Mouse (Mus musculus): ENCODE results near the gene Dnajb4. TPM values are rescaled to one million over a fixed set of nuclear protein-coding genes. Genes with fewer than 3 reads are reported as not detected.
"Not testable (repeated sequence)": the region's sequence is repeated elsewhere in the genome, so short reads cannot be mapped to it uniquely, and the experiment has no call there.

Dnajb4 gene
- polyA plus RNA-seq (2015; fragmentation: Nextera tagmentation; extraction: Ambion mirVana): 49.1 and 57.7 TPM in 2 replicates

DNA sequence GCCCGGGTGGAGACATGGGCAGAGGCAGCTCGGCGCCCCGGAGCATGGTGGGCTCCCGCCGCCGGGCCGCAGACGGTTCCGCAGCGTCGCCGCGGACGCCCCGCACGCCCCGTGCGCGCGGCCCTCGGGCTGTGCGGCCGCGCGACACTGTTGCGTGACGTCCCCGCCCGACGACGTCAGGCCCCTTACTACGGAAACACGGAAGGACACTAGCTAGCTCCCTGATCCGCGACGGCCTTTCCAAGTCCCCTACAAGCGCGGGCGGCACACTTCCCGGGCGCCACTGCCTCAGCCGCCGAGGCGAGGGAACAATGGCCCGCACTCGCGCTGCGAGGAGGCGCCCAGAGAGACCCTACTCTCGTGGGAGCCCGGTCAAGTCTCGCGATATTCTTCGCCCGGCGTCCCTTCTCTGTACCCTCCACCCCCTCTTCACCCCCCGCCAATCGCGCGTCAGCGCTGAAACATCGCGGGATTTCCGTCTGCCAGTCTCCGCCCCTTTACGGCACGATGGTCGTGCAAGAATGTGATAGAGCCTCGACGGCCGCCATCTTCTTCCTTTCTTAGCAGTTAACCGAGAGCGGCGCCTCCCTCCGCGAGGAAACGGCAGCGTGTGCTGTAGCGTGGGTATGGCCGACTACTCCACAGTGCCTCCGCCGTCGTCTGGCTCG, at the start of gene Dnajb4, which contains the start of gene Fubp1:
Gene Dnajb4 (minus strand): TSS at position 336 of the 668 bp plus-strand sequence.
Gene Fubp1 (plus strand): TSS at position 456 of the 668 bp plus-strand sequence.
- under 1% methylated on average over 85 of the region's 85 CpGs for WGBS
- Histone ChIP-seq H3K36me3 (ENCODE audit: control insufficient read depth, insufficient read depth) (no peaks in the 10 kb centered on the region; the same call in 1 of the 2 replicates), H3K27ac (ENCODE audit: low read length) (peak within 1 kb of the TSS; percentile 100), H3K9me3 (replicated peaks; ENCODE audit: control insufficient read depth, low read length) (no peaks in the 10 kb centered on the region), H3K4me1 (ENCODE audit: control insufficient read depth, insufficient read depth, low read length) (peaks cover 25% of the 10 kb centered on the region), H3K4me3 (ENCODE audit: low read length) (peak within 1 kb of the TSS; percentile 74), H3K4me2 (ENCODE audit: low read depth, low read length) (peak within 1 kb of the TSS; percentile 86), H3K27me3 (ENCODE audit: control insufficient read depth, insufficient read depth, low read length) (no peaks in the 10 kb centered on the region), H3K9ac (ENCODE audit: low read length) (peak within 1 kb of the TSS; percentile 100)
- ATAC-seq (replicated peaks; ENCODE audit: extremely low read depth, insufficient read depth, low FRiP score): peak; percentile 96

DNA sequence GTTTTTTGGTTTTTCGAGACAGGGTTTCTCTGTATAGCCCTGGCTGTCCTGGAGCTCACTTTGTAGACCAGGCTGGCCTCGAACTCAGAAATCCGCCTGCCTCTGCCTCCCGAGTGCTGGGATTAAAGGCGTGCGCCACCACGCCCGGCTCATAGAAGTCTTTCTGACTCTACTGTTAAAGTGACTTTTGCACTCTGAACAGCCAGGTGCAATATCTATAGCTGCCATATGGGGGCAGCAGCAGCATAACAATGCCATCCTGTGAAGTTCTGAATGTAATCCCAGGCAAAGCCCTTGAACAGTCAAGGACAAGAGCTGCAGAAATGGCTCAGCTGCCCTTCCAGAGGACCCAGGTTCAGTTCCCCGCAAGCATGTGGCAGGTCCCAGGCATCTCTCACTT, 49.3 kb upstream of the Dnajb4 start:
- H3K4me2 ChIP-seq (ENCODE audit: low read depth, low read length): peak overlapping the region; percentile 77
- WGBS: 22% methylated on average over 7 of the region's 9 CpGs
- not testable (repeated sequence) for H3K36me3 ChIP-seq (ENCODE audit: control insufficient read depth, insufficient read depth); H3K9me3 ChIP-seq (replicated peaks; ENCODE audit: control insufficient read depth, low read length); H3K27me3 ChIP-seq (ENCODE audit: control insufficient read depth, insufficient read depth, low read length)
- H3K4me1 ChIP-seq (ENCODE audit: control insufficient read depth, insufficient read depth, low read length): peaks cover 36% of the 10 kb centered on the region
- peak; percentile 50 for ATAC-seq (replicated peaks; ENCODE audit: extremely low read depth, insufficient read depth, low FRiP score)
- H3K4me3 ChIP-seq (ENCODE audit: low read length): peak overlapping the region; percentile 29
- H3K27ac ChIP-seq (ENCODE audit: low read length): peak overlapping the region; percentile 81
- H3K9ac ChIP-seq (ENCODE audit: low read length): peak overlapping the region; percentile 69

- ATAC-seq (replicated peaks; ENCODE audit: extremely low read depth, insufficient read depth, low FRiP score): no peak
- peak overlapping the region; percentile 18; the same call in 1 of the 2 replicates for H3K4me2 ChIP-seq (ENCODE audit: low read depth, low read length)
Measured at GRCm38 (mm10) chr3:152257528-152257927, 47.4 kb upstream of the Dnajb4 start.

GRCm38 (mm10) chr3:152250487-152250886, 40.4 kb upstream of the Dnajb4 start:
- no peak overlapping the region for H3K27ac ChIP-seq (ENCODE audit: low read length)
- 66% methylated on average over 1 of the region's 1 CpGs for WGBS
- no peaks in the 10 kb centered on the region for H3K27me3 ChIP-seq (ENCODE audit: control insufficient read depth, insufficient read depth, low read length)
- H3K4me1 ChIP-seq (ENCODE audit: control insufficient read depth, insufficient read depth, low read length): no peaks in the 10 kb centered on the region
- H3K4me3 ChIP-seq (ENCODE audit: low read length): no peak overlapping the region
- ATAC-seq (replicated peaks; ENCODE audit: extremely low read depth, insufficient read depth, low FRiP score): no peak
- H3K36me3 ChIP-seq (ENCODE audit: control insufficient read depth, insufficient read depth): peaks cover 34% of the 10 kb centered on the region
- no peak overlapping the region for H3K4me2 ChIP-seq (ENCODE audit: low read depth, low read length)
- H3K9ac ChIP-seq (ENCODE audit: low read length): no peak overlapping the region
- H3K9me3 ChIP-seq (replicated peaks; ENCODE audit: control insufficient read depth, low read length): no peaks in the 10 kb centered on the region

More at GRCm38 (mm10) chr3:152257528-152257927, 47.4 kb upstream of the Dnajb4 start:
- 80% methylated on average over 3 of the region's 3 CpGs for WGBS
- H3K27me3 ChIP-seq (ENCODE audit: control insufficient read depth, insufficient read depth, low read length): no peaks in the 10 kb centered on the region
- H3K36me3 ChIP-seq (ENCODE audit: control insufficient read depth, insufficient read depth): peaks cover 10% of the 10 kb centered on the region
- no peak overlapping the region for H3K4me3 ChIP-seq (ENCODE audit: low read length)
- no peak overlapping the region for H3K27ac ChIP-seq (ENCODE audit: low read length)
- H3K4me1 ChIP-seq (ENCODE audit: control insufficient read depth, insufficient read depth, low read length): peaks cover 36% of the 10 kb centered on the region
- no peaks in the 10 kb centered on the region for H3K9me3 ChIP-seq (replicated peaks; ENCODE audit: control insufficient read depth, low read length)
- 0 out of 2 replicates have a peak overlapping the region, but pooled peaks have one; percentile 5 for H3K9ac ChIP-seq (ENCODE audit: low read length)

GRCm38 (mm10) chr3:152247708-152248107, 37.6 kb upstream of the Dnajb4 start:
- Histone ChIP-seq H3K4me3 (ENCODE audit: low read length) (no peak overlapping the region), H3K27me3 (ENCODE audit: control insufficient read depth, insufficient read depth, low read length) (no peaks in the 10 kb centered on the region), H3K36me3 (ENCODE audit: control insufficient read depth, insufficient read depth) (peaks cover 37% of the 10 kb centered on the region), H3K9ac (ENCODE audit: low read length) (no peak overlapping the region), H3K4me2 (ENCODE audit: low read depth, low read length) (no peak overlapping the region), H3K9me3 (replicated peaks; ENCODE audit: control insufficient read depth, low read length) (no peaks in the 10 kb centered on the region), H3K4me1 (ENCODE audit: control insufficient read depth, insufficient read depth, low read length) (no peaks in the 10 kb centered on the region), H3K27ac (ENCODE audit: low read length) (no peak overlapping the region)
- ATAC-seq (replicated peaks; ENCODE audit: extremely low read depth, insufficient read depth, low FRiP score): no peak
- WGBS: 85% methylated on average over 12 of the region's 12 CpGs

- Histone ChIP-seq H3K9me3 (replicated peaks; ENCODE audit: control insufficient read depth, low read length) (no peaks in the 10 kb centered on the region), H3K9ac (ENCODE audit: low read length) (no peak overlapping the region), H3K27ac (ENCODE audit: low read length) (0 out of 2 replicates have a peak overlapping the region, but pooled peaks have one; percentile 18), H3K36me3 (ENCODE audit: control insufficient read depth, insufficient read depth) (peaks cover 45% of the 10 kb centered on the region), H3K4me1 (ENCODE audit: control insufficient read depth, insufficient read depth, low read length) (no peaks in the 10 kb centered on the region), H3K4me3 (ENCODE audit: low read length) (no peak overlapping the region), H3K4me2 (ENCODE audit: low read depth, low read length) (no peak overlapping the region), H3K27me3 (ENCODE audit: control insufficient read depth, insufficient read depth, low read length) (no peaks in the 10 kb centered on the region)
- WGBS: 61% methylated on average over 5 of the region's 5 CpGs
- no peak for ATAC-seq (replicated peaks; ENCODE audit: extremely low read depth, insufficient read depth, low FRiP score)
Measured at GRCm38 (mm10) chr3:152245273-152245910, 35.3 kb upstream of the Dnajb4 start.

DNA sequence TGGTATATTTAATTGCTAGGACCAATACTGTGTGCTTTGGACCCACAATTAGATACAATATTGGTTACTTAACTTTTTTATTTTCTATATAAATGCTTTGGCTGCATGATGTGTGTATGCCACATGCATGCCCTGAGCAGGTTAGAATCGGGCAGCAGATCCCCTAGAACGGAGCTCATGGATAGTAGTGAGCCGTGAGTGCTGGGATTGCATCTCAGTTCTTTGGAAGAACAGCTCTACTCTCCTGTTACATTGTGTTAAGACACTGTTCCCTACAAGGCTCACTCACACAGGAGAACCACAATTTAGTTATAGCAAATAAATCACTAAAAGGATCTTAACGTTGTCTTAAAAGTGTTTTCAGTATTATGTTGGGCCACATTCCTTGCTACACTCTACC, 33.2 kb upstream of the Dnajb4 start:
- no peak overlapping the region for H3K4me3 ChIP-seq (ENCODE audit: low read length)
- H3K9me3 ChIP-seq (replicated peaks; ENCODE audit: control insufficient read depth, low read length): no peaks in the 10 kb centered on the region
- no peaks in the 10 kb centered on the region for H3K27me3 ChIP-seq (ENCODE audit: control insufficient read depth, insufficient read depth, low read length)
- no peak for ATAC-seq (replicated peaks; ENCODE audit: extremely low read depth, insufficient read depth, low FRiP score)
- H3K27ac ChIP-seq (ENCODE audit: low read length): no peak overlapping the region
- H3K4me2 ChIP-seq (ENCODE audit: low read depth, low read length): no peak overlapping the region
- H3K9ac ChIP-seq (ENCODE audit: low read length): no peak overlapping the region
- H3K4me1 ChIP-seq (ENCODE audit: control insufficient read depth, insufficient read depth, low read length): no peaks in the 10 kb centered on the region
- WGBS: 72% methylated on average over 4 of the region's 4 CpGs
- peaks cover 47% of the 10 kb centered on the region for H3K36me3 ChIP-seq (ENCODE audit: control insufficient read depth, insufficient read depth)

DNA sequence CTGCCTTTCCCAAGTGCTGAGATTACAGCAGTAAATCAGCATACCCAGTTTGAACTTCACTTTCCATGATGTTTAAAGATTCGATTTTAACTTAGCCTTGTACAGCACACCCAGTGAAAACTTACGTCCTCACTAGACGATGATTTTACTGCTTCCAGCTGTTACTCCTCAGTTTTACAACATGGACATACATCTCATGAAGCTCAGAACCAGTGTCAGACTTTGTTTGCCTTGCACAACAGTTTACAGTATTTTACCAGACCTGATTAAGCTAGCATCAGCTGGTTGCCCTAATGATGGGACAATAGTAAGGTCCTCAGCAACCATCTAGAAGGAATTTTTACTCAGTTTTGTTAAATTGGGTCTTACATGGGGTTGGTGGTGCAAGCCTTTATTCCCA, 31.0 kb upstream of the Dnajb4 start:
- Histone ChIP-seq H3K9ac (ENCODE audit: low read length) (no peak overlapping the region), H3K27me3 (ENCODE audit: control insufficient read depth, insufficient read depth, low read length) (no peaks in the 10 kb centered on the region), H3K4me3 (ENCODE audit: low read length) (no peak overlapping the region), H3K27ac (ENCODE audit: low read length) (no peak overlapping the region), H3K36me3 (ENCODE audit: control insufficient read depth, insufficient read depth) (peaks cover 45% of the 10 kb centered on the region), H3K4me1 (ENCODE audit: control insufficient read depth, insufficient read depth, low read length) (no peaks in the 10 kb centered on the region), H3K4me2 (ENCODE audit: low read depth, low read length) (no peak overlapping the region), H3K9me3 (replicated peaks; ENCODE audit: control insufficient read depth, low read length) (no peaks in the 10 kb centered on the region)
- no peak for ATAC-seq (replicated peaks; ENCODE audit: extremely low read depth, insufficient read depth, low FRiP score)
- WGBS: 84% methylated on average over 3 of the region's 3 CpGs

- Histone ChIP-seq H3K4me1 (ENCODE audit: control insufficient read depth, insufficient read depth, low read length) (no peaks in the 10 kb centered on the region), H3K36me3 (ENCODE audit: control insufficient read depth, insufficient read depth) (peaks cover 42% of the 10 kb centered on the region), H3K27ac (ENCODE audit: low read length) (no peak overlapping the region), H3K27me3 (ENCODE audit: control insufficient read depth, insufficient read depth, low read length) (no peaks in the 10 kb centered on the region), H3K9ac (ENCODE audit: low read length) (no peak overlapping the region), H3K4me3 (ENCODE audit: low read length) (no peak overlapping the region), H3K9me3 (replicated peaks; ENCODE audit: control insufficient read depth, low read length) (no peaks in the 10 kb centered on the region), H3K4me2 (ENCODE audit: low read depth, low read length) (no peak overlapping the region)
- 86% methylated on average over 1 of the region's 1 CpGs for WGBS
- no peak for ATAC-seq (replicated peaks; ENCODE audit: extremely low read depth, insufficient read depth, low FRiP score)
Measured at GRCm38 (mm10) chr3:152239592-152239991, 29.5 kb upstream of the Dnajb4 start.

Data from heart, embryonic 16.5 days (tissue).